Mouse (Mus musculus) right cerebral cortex, postnatal 4 days (tissue): ENCODE results near the gene Cfd.

Source experiments
- DNase-seq: peaks from one replicate; pipeline ENCODE4 v3.0.0-alpha.2; 2022

The Cfd gene

GRCm38 (mm10) chr10:79934272-79934721 lies 43.6 kb downstream of the Cfd start:
- peak; percentile 67 for DNase-seq

- DNase-seq: no peak
Observed at GRCm38 (mm10) chr10:79934794-79935569, 44.3 kb downstream of the Cfd start.

- no peak for DNase-seq
Observed at GRCm38 (mm10) chr10:79936284-79936910, 45.7 kb downstream of the Cfd start.

- DNase-seq: no peak
Observed at GRCm38 (mm10) chr10:79936911-79937441, 46.3 kb downstream of the Cfd start.

- no peak for DNase-seq
Observed at GRCm38 (mm10) chr10:79937775-79938526, 47.3 kb downstream of the Cfd start.

- no peak for DNase-seq
Observed at GRCm38 (mm10) chr10:79940749-79941148, 50.1 kb downstream of the Cfd start.
